Mouse (Mus musculus) monocyte, adult 5-6 weeks (primary cell): ENCODE data around the gene Slc12a7. TPM values are rescaled to one million over a fixed set of nuclear protein-coding genes. Genes with fewer than 3 reads are reported as not detected.

Experiments used
- ATAC-seq: fragments of 153-309, 156-312 bp; replicated peaks from 2 replicates; pipeline ENCODE4 v1.8.0; 2017; ENCODE audit warnings: mild to moderate bottlenecking; ENCODE audit not compliant: low TSS enrichment, insufficient number of reproducible peaks, severe bottlenecking, poor library complexity, low FRiP score
- total RNA-seq: library from RNA; stranded (forward); fragments of 200-1000, 200-491, 200-594 nt; gene quantifications from 3 replicates; pipeline ENCODE4 v1.2.3, GENCODE M21; 2017

Gene Slc12a7
- total RNA-seq, 1 experiment from 2014 or later = 13.8 TPM

- ATAC-seq = no peak
Measured at GRCm38 (mm10) chr13:73782486-73782885, 49.6 kb downstream of the Slc12a7 start.

- ATAC-seq = no peak
Measured at GRCm38 (mm10) chr13:73792176-73792575, 59.3 kb downstream of the Slc12a7 start.

- no peak for ATAC-seq
Measured at GRCm38 (mm10) chr13:73793171-73793570, 60.3 kb downstream of the Slc12a7 start.

- ATAC-seq = no peak
Measured at GRCm38 (mm10) chr13:73799110-73799509, 66.2 kb downstream of the Slc12a7 start.

GRCm38 (mm10) chr13:73803450-73804178, 70.7 kb downstream of the Slc12a7 start:
- ATAC-seq = peak; percentile 93

- no peak for ATAC-seq
Measured at GRCm38 (mm10) chr13:73804914-73805313, 72.0 kb downstream of the Slc12a7 start.

- no peak for ATAC-seq
Measured at GRCm38 (mm10) chr13:73812936-73813335, 80.0 kb downstream of the Slc12a7 start.

- ATAC-seq = no peak
Measured at GRCm38 (mm10) chr13:73814181-73814580, 81.3 kb downstream of the Slc12a7 start.

- no peak for ATAC-seq
Measured at GRCm38 (mm10) chr13:73816338-73816737, 83.4 kb downstream of the Slc12a7 start.

GRCm38 (mm10) chr13:73818921-73819320, 86.0 kb downstream of the Slc12a7 start:
- ATAC-seq = no peak

- ATAC-seq = no peak
Measured at GRCm38 (mm10) chr13:73821251-73821650, 88.4 kb downstream of the Slc12a7 start.

- ATAC-seq = peak; percentile 53
Measured at GRCm38 (mm10) chr13:73822187-73822800, 89.4 kb downstream of the Slc12a7 start.

- no peak for ATAC-seq
Measured at GRCm38 (mm10) chr13:73823711-73824110, 90.8 kb downstream of the Slc12a7 start.

GRCm38 (mm10) chr13:73827243-73827642, 94.3 kb downstream of the Slc12a7 start:
- ATAC-seq = no peak

- ATAC-seq = no peak
Measured at GRCm38 (mm10) chr13:73831486-73831885, 98.6 kb downstream of the Slc12a7 start.

- no peak for ATAC-seq
Measured at GRCm38 (mm10) chr13:73833809-73834208, 100.9 kb downstream of the Slc12a7 start.

GRCm38 (mm10) chr13:73835791-73836190, 102.9 kb downstream of the Slc12a7 start:
- no peak for ATAC-seq

- no peak for ATAC-seq
Measured at GRCm38 (mm10) chr13:73836491-73836890, 103.6 kb downstream of the Slc12a7 start.

GRCm38 (mm10) chr13:73837708-73838107, 104.8 kb downstream of the Slc12a7 start:
- no peak for ATAC-seq

GRCm38 (mm10) chr13:73839137-73839548, 106.2 kb downstream of the Slc12a7 start:
- ATAC-seq = no peak
